Mouse (Mus musculus) MEL (cell line): ENCODE results near the gene Tank.

Experiments used
- BHLHE40 ChIP-seq: IDR thresholded peaks from 2 replicates; pipeline ENCODE4 v1.6.1; 2012; ENCODE audit warnings: low read depth, mild to moderate bottlenecking, inconsistent platforms, low read length, improper control_type of control experiment, borderline replicate concordance
- CTCF ChIP-seq, 3 experiments: IDR thresholded peaks in 2 of 3; conservative IDR thresholded peaks in 1 of 3; 2 replicates each; pipeline ENCODE4 v1.5.1; 2011 to 2012; ENCODE audit warnings: low read length in 3 of 3, low read depth in 2 of 3, mild to moderate bottlenecking in 2 of 3, improper control_type of control experiment in 1 of 3, inconsistent platforms in 1 of 3, mixed read lengths in 1 of 3, moderate library complexity in 1 of 3; ENCODE audit not compliant: control insufficient read depth in 1 of 3, insufficient read depth in 1 of 3, poor library complexity in 1 of 3, severe bottlenecking in 1 of 3
- HCFC1 ChIP-seq: IDR thresholded peaks from 2 replicates; pipeline ENCODE4 v1.6.1; 2012; ENCODE audit warnings: low read depth, mild to moderate bottlenecking, inconsistent platforms, low read length, improper control_type of control experiment, moderate library complexity
- POLR2A ChIP-seq, 2 experiments: IDR thresholded peaks; 2 replicates each; pipeline ENCODE4 v1.6.1; 2011 to 2012; ENCODE audit warnings: low read length in 2 of 2, mild to moderate bottlenecking in 2 of 2, control low read depth in 1 of 2, improper control_type of control experiment in 1 of 2, low read depth in 1 of 2, moderate library complexity in 1 of 2; ENCODE audit not compliant: control insufficient read depth in 1 of 2, insufficient read depth in 1 of 2, poor library complexity in 1 of 2
- UBTF ChIP-seq: IDR thresholded peaks from 2 replicates; pipeline ENCODE4 v1.6.1; 2012; ENCODE audit warnings: low read depth, mild to moderate bottlenecking, inconsistent platforms, low read length, improper control_type of control experiment, moderate library complexity, borderline replicate concordance; ENCODE audit not compliant: insufficient read depth
- USF1 ChIP-seq: IDR thresholded peaks from 2 replicates; pipeline ENCODE4 v1.6.1; 2014; ENCODE audit warnings: low read depth, mild to moderate bottlenecking, inconsistent platforms, low read length, improper control_type of control experiment, moderate library complexity
- USF2 ChIP-seq, 2 experiments: IDR thresholded peaks; 2 replicates each; pipeline ENCODE4 v1.6.1; 2011 to 2012; ENCODE audit warnings: improper control_type of control experiment in 2 of 2, low read length in 2 of 2, borderline replicate concordance in 1 of 2, inconsistent platforms in 1 of 2, low read depth in 1 of 2, mild to moderate bottlenecking in 1 of 2; ENCODE audit not compliant: insufficient read depth in 1 of 2
- ZC3H11A ChIP-seq: IDR thresholded peaks from 2 replicates; pipeline ENCODE4 v1.6.1; 2012; ENCODE audit warnings: low read depth, mild to moderate bottlenecking, inconsistent platforms, low read length, improper control_type of control experiment

GRCm38 (mm10) chr2:61586166-61586565 is 7.8 kb downstream of the Tank start:
- TF ChIP-seq ZC3H11A (no peak), CTCF (IDR thresholded peaks at IDR 0.05 in 2 of 3, conservative IDR thresholded peaks at IDR 0.05 in 1 of 3; ENCODE audit: control insufficient read depth in 1 of 3, insufficient read depth in 1 of 3, low read depth in 2 of 3, low read length in 3 of 3, poor library complexity in 1 of 3, severe bottlenecking in 1 of 3) (no peak), USF1 (no peak), USF2 (IDR thresholded peaks at IDR 0.05; ENCODE audit: borderline replicate concordance in 1 of 2, insufficient read depth in 1 of 2, low read depth in 1 of 2, low read length in 2 of 2) (no peak), HCFC1 (no peak), BHLHE40 (no peak), UBTF (no peak), POLR2A (IDR thresholded peaks at IDR 0.05; ENCODE audit: control insufficient read depth in 1 of 2, insufficient read depth in 1 of 2, low read depth in 1 of 2, low read length in 2 of 2, poor library complexity in 1 of 2) (no peak)
